Mouse (Mus musculus) megakaryocyte progenitor cell, adult 5-6 weeks (primary cell): ENCODE measurements around the gene Fshb. TPM values are rescaled to one million over a fixed set of nuclear protein-coding genes. Genes with fewer than 3 reads are reported as not detected.

Source experiments
- ATAC-seq: replicated peaks from 2 replicates; pipeline ENCODE4 v1.8.0; 2016; ENCODE audit warnings: mild to moderate bottlenecking, moderate TSS enrichment, inconsistent platforms; ENCODE audit not compliant: poor library complexity
- total RNA-seq, 2 experiments: library from RNA; stranded (forward) in 1 of 2; stranded (reverse) in 1 of 2; fragments of 157-497, 149-512 nt in 1 of 2; fragments of 200-1000 nt in 1 of 2; gene quantifications; 2 replicates each; pipeline versions ENCODE4 v1.2.3 to v1.2.4; 2015 to 2017

Fshb gene
- total RNA-seq (2015) (not detected in 2 replicates), total RNA-seq (2017) (not detected in 2 replicates)

DNA sequence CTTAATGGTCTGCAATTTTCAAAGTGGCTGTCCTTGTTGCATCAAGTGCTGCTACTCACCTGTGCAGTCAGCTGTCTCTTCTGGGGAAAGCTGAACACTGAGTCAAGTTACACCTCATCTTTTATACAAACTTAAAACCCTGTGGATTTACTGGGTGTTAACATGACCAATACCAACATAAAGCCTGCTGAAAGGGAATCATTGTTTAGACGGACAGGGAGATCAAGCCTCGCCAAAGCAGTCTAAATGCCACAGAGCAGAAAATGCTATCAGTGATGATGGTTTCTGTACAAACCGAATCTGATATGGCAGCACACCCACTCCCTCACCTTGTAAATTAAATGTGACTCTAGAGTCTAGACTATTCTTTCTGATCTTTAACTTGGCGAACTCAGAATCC lies at the start of gene Fshb:
Gene Fshb (minus strand): TSS at position 101 of the 400 bp plus-strand sequence.
- no peak for ATAC-seq

DNA sequence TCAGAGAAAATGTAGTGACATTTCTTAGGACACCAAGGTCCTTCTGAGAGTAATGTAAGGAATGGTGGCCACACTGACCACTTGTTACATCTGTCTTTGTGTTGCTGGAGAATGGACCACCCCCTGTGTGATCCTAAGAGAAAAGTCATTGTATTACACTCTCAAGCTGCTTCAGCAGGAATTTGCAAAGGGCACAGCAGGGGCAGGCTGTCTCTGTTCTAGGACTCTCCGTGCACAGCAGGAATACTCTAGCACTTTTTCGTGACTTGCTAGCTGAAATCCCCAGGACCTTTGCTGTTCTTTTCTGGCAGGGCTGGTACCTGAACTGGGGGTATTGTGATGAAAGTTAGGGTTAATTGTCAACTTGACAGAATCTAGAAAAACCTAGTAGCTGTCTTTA lies 24.8 kb upstream of the Fshb start:
- ATAC-seq: no peak

DNA sequence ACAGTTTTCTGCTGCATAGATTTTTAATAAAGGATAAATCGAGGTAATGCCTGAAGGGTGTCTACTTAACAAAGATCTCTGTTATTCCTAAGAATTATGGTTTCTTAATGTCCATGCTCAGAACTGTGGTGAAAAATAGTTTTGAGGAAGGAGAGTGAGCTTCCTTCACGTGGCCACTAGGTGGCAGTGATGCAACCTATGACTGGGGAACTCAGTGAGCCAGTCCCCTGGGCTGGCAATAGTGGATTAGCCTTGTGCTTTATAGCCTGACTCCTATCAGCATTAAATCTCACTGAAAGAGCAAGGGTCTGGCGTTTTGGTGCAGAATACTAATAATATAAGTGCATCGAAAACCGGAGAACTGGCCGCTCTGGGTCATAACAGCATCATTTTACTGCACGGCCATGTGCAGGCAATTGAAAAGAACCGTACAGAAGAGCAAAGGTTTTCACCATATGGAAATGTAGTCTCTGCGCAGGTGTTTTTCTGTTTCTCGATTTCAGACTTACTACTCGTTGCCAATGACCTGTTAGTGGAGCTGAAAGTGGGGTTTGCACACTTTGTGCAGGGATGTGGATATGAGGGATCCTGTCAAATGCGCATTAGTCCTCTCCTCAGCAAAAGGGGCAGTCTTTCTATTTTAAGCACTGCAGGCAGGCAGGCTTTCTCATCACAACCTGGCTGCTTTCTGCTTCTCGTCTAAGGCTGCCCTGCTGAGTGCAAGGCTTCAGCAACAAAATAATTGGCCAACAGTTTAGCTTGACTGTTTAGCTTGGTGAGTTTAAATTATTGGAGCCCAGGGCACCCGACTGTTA lies 23.8 kb upstream of the Fshb start:
- ATAC-seq: peak; percentile 90

DNA sequence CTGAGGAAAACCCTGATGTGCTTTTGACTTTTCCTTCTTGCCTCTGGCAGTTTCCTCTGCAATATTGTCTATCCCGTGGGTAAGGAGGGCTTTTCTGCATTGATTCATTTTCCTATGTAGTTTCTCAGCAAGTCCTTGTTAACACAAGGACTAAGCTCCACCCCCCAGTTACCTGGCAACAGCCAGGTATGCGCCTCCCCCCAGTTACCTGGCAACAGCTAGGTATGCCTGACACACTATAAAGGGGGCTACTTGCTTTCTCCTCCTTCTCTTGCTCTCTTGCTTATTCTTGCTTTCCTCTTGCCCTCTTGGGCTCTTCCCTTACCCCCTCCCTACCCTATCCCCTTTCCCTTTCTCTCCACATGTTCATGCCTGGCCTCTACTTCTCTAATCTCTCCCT lies 3.8 kb upstream of the Fshb start:
- ATAC-seq: no peak

DNA sequence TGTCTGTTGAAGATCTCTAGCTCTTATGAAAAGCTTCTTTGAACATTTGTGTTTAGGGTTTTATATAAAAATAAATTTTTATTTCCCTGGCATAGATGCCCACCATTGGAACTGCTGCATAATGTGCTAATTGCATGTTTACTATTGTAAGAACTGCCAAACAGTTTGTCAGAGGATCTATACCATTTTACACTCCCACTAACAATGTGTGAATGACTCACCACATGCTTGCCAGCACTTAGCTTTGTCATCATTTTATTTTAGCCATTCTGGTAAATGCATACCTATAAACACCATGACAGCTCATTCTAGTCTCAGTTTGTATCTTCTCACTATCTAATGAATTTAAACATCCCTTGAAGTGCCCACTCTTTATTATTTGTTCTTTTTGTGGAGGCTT lies 13.5 kb downstream of the Fshb start:
- no peak for ATAC-seq

DNA sequence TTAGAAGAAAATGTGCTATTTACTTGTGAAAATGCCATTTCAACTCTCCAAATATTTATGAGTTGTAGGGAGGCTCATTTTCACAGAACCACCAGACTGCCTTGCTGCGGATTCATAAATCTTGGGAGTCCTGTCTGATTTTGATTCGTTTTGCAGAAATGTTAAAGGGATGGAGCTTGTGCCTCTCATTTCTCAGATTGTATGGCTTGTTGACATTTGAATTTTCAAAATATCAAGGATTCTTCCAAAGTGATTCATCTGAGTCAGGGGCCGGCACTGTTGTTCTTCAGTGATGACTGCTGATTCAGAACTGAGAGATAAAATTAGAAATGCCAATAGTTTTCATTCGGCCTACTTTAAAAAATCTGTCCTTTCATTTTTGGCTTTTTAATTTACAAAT lies 18.6 kb downstream of the Fshb start:
- ATAC-seq: no peak

DNA sequence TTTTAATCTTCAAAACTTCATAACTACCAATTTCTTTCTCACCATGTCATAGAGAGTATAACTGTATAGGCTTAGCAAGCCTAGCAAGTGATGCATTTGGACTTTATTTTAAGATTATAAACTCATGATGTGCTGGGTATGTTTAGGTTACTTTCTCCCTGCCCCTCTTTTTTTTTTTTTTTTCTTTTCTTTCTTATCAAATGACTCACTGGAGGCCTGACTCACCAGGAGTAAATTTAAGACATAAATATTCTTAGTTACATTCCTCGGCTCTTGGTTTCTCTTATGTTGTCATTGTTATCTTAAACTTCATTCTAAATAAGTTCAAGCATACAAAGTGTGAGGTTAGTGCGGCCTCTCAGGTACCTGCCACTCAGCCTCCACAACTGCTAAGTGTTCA lies 23.5 kb downstream of the Fshb start:
- ATAC-seq: no peak

DNA sequence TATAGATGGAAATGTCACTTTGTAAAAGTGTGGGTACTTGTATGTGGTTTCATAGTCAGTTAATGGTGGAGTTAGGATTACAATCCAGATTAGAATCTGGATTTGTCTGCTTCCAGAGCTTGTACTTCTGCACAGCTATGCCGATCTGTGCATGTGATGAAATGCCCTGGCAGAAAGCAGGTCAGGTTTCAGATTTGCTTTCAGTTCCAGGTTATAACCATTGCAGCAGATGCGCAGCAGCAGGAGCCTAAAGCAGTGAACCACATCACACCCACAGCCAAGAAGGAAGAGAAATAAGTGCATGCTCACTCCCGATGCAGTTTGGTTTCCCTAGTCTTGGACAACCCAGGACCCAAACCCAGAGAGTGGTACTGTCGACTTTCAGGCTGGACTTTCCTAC lies 34.8 kb downstream of the Fshb start:
- no peak for ATAC-seq

DNA sequence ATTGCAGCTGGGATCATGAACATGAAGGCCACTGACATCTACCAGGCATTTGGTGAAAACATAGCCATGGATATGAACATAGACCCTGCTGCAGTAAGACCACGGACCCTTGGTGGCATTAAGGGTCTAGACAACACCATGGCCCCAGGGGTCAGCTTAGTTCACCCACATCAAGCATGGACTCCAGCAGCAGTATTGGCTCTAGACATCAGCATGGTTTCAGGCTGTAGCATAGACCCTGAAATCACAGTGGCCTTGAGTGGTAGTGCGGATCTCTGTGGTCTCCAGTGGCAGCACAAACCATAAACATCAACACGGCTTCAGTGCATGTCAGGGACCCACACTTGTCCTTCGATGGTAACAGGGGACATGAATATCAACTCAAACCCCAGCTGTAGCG lies 36.7 kb downstream of the Fshb start:
- no peak for ATAC-seq

DNA sequence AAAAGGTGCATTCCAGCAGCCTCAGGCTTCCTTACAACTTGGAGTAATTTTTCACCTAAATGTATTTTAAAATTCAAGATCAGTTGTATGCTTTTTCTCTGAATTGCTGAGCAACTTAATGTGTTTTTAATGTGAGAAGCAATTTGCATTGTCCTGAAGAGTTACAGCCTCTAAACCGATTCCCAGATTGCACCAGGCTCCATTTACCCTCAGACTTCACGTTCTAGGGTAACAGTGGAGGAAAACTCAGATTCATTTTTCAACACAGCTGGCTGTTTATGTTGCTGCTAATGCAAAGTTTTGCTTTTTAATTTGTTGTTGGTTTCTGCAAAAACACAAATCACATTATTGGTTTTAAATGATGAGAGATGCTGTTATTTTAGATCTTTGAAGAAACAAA lies 40.1 kb downstream of the Fshb start:
- no peak for ATAC-seq

DNA sequence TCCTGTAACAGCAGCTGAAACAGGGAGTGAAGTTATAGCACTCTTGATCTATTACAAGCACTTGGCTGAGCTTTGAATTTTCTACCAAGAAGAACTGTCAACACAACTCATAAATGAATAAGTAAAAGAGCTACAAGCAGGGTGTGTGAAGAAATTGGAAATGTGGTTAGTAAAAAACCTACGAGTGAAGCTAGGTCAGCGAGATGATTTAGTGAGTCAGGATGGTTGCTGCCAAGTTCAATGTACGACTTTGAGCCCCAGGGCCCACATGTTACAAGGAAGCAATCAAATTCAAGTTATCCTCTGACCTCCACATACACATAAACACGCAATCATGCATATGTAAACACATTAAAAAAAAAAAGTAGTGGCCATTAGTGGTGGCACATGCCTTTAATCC lies 46.3 kb downstream of the Fshb start:
- ATAC-seq: no peak

DNA sequence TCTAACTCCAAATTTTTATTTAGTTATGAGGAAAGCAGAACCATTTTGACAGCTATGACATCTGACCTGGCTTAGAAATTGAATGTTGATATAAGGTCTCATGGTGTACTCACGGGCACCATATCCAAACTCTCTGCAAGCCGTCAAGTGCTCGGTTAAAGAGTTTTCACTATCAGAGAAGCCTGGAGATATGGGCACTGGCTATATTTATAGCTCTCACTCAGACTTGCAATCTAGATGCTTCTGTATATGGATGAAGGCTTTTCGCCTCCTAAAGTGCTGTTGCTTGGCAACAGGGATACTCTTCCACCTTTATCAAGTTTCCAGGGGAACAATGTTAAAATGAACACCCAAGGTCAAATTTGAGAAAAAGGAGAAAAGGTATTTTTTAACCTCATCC lies 47.1 kb downstream of the Fshb start:
- ATAC-seq: no peak

DNA sequence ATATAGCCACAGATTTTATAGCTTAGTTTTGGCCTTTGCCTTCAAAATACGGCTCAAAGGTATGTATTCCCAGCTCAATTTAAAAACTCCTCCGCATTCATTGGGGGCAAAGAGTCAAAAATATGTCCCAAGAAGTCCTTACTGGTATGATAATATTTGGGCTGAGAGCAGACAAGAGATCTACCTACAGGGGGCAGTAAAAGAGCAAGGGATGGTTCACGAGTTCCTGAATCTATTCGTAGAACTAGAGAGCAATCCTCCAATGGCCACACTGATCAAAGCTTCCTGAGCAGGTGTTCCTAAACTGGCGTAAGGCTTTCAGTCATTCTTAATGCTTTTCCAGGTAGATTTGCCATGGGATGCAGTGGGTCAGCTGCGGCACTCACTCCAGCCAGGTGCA lies 49.3 kb downstream of the Fshb start:
- ATAC-seq: no peak

DNA sequence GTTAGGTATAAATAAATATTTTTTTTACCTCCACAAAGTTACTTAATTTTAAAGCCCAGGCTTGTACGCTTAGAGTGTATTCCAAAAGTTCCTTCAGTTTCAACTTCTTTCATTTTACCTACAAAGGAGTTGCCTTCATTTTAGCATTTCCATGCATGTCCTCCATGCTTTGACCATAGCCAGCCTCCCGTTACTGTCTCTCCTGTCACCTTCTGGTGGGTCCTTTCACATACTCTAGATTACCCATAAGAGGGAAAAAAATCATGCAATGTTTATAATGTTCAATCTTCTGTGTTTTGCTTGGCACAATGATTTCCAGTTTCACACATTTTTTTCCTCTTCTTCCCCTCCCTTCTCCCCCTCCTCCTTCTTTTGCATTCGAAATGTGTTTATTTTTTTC lies 53.1 kb downstream of the Fshb start:
- no peak for ATAC-seq

Other genes starting within 250 kb of the Fshb start
- gene Arl14ep, start 85.2 kb downstream of the Fshb start, total RNA-seq (2015): 31.8 and 33.7 TPM in 2 replicates
- gene Arl14ep, start 85.2 kb downstream of the Fshb start, total RNA-seq (2017): 33.2 and 33.3 TPM in 2 replicates
- not detected in 2 replicates for gene Kcna4, start 231.0 kb upstream of the Fshb start, total RNA-seq (2015)
- gene Kcna4, start 231.0 kb upstream of the Fshb start, total RNA-seq (2017): not detected in 2 replicates